Mouse (Mus musculus): Measurements from ENCODE around the gene Sema3a.

GRCm38 (mm10) chr5:13624754-13625153 lies 499.5 kb downstream of the Sema3a start:
- TF ChIP-seq CTCF (IDR thresholded peaks at IDR 0.05; ENCODE audit: insufficient read depth, low read length) (no peak), POLR2A (IDR thresholded peaks at IDR 0.05; ENCODE audit: borderline replicate concordance, extremely low read depth, low read depth, low read length) (no peak)

Measured in lung, adult 2 months (tissue).